Mouse (Mus musculus) lung, postnatal 0 days (tissue): Measurements from ENCODE around the gene Tuba1c. TPM values are rescaled to one million over a fixed set of nuclear protein-coding genes. Genes with fewer than 3 reads are reported as not detected.
"Not testable (repeated sequence)": the region's sequence is repeated elsewhere in the genome, so short reads cannot be mapped to it uniquely, and the experiment has no call there.

ENCODE experiments used
- ATAC-seq: fragments of 200-750 bp; cut with Nextera tagmentation; 2 replicates; pipeline ENCODE4 v1.8.0; 2017; ENCODE audit warnings: moderate library complexity
- DNase-seq: peaks from one replicate; pipeline ENCODE4 v3.0.0-alpha.2; 2016; ENCODE audit warnings: low spot score
- H3K27ac ChIP-seq: fragments of 300-500 bp; sonication (generic); 2 replicates; pipeline ENCODE4 v1.5.1; 2014; ENCODE audit warnings: antibody characterized with exemption, mild to moderate bottlenecking, low read length, mixed read lengths
- H3K27me3 ChIP-seq: fragments of 300-500 bp; sonication (generic); replicated peaks from 2 replicates; pipeline ENCODE4 v1.6.1; 2014; ENCODE audit warnings: low read length, mixed read lengths; ENCODE audit not compliant: insufficient read depth
- H3K36me3 ChIP-seq: fragments of 300-500 bp; sonication (generic); 2 replicates; pipeline ENCODE4 v1.6.1; 2014; ENCODE audit warnings: low read length, mixed read lengths; ENCODE audit not compliant: insufficient read depth
- H3K4me1 ChIP-seq: fragments of 300-500 bp; sonication (generic); 2 replicates; pipeline ENCODE4 v1.6.1; 2014; ENCODE audit warnings: antibody characterized with exemption, low read depth, low read length, mixed read lengths; ENCODE audit not compliant: insufficient read depth
- H3K4me2 ChIP-seq: fragments of 300-500 bp; sonication (generic); replicated peaks from 2 replicates; pipeline ENCODE4 v1.6.1; 2014; ENCODE audit warnings: low read depth, mild to moderate bottlenecking, low read length, moderate library complexity, mixed read lengths
- H3K4me3 ChIP-seq: fragments of 300-500 bp; sonication (generic); 2 replicates; pipeline ENCODE4 v1.5.1; 2014; ENCODE audit warnings: low read depth, low read length
- H3K9ac ChIP-seq: fragments of 300-500 bp; sonication (generic); replicated peaks from 2 replicates; pipeline ENCODE4 v1.6.1; 2014; ENCODE audit warnings: low read depth, mild to moderate bottlenecking
- H3K9me3 ChIP-seq: fragments of 300-500 bp; sonication (generic); 2 replicates; pipeline ENCODE4 v1.6.1; 2016; ENCODE audit warnings: low read length, mixed read lengths
- CTCF ChIP-seq: IDR thresholded peaks from 2 replicates; pipeline ENCODE4 v1.5.1; 2016; ENCODE audit warnings: antibody characterized with exemption, mild to moderate bottlenecking
- EP300 ChIP-seq: IDR thresholded peaks from 2 replicates; pipeline ENCODE4 v1.6.1; 2016; ENCODE audit warnings: antibody characterized with exemption, mild to moderate bottlenecking, control low read depth
- WGBS: fragments of 180-500 bp; shearing (Covaris S2); extraction: QIAGEN DNeasy Blood & Tissue Kit; methylation state at CpG from one replicate; pipeline ENCODE4 v1.1.7; 2014; 5-methylcytosine and 5-hydroxymethylcytosine counted together
- polyA plus RNA-seq: library from polyadenylated mRNA; unstranded; fragments of >200 nt; fragmentation: Nextera tagmentation; extraction: Ambion mirVana; gene quantifications from 2 replicates; pipeline ENCODE4 v1.2.1, GENCODE M21; 2015

The Tuba1c gene
- polyA plus RNA-seq, 1 experiment from 2014 or later = 45.1 TPM

GRCm38 (mm10) chr15:99074600-99075333, 45.1 kb downstream of the Tuba1c start:
- Histone ChIP-seq H3K27ac (peak overlapping the region; percentile 95), H3K4me1 (peaks cover 9% of the 10 kb centered on the region; the same call in 1 of the 2 replicates), H3K4me2 (peak overlapping the region; percentile 78), H3K27me3 (no peaks in the 10 kb centered on the region), H3K4me3 (peak overlapping the region; percentile 42), H3K9ac (peak overlapping the region; percentile 70), H3K36me3 (no peaks in the 10 kb centered on the region), H3K9me3 (no peaks in the 10 kb centered on the region)
- TF ChIP-seq EP300 (no peak), CTCF (no peak)
- ATAC-seq (peak; percentile 99), DNase-seq (peak; percentile 99)
- under 1% methylated on average over 44 of the region's 44 CpGs for WGBS

GRCm38 (mm10) chr15:99076011-99076410, 46.3 kb downstream of the Tuba1c start:
- ATAC-seq, H3K27me3 ChIP-seq, H3K36me3 ChIP-seq, H3K9ac ChIP-seq, H3K4me1 ChIP-seq, DNase-seq, H3K9me3 ChIP-seq, H3K4me2 ChIP-seq, H3K4me3 ChIP-seq, H3K27ac ChIP-seq: not testable (repeated sequence)
- WGBS = 98% methylated on average over 3 of the region's 3 CpGs

GRCm38 (mm10) chr15:99078181-99078910, 48.7 kb downstream of the Tuba1c start:
- DNase-seq = no peak
- no peaks in the 10 kb centered on the region for H3K27me3 ChIP-seq
- no peak overlapping the region for H3K4me2 ChIP-seq
- peaks cover 9% of the 10 kb centered on the region; the same call in 1 of the 2 replicates for H3K4me1 ChIP-seq
- H3K36me3 ChIP-seq = no peaks in the 10 kb centered on the region
- no peak overlapping the region for H3K9ac ChIP-seq
- H3K4me3 ChIP-seq = no peak overlapping the region
- no peaks in the 10 kb centered on the region for H3K9me3 ChIP-seq
- 65% methylated on average over 14 of the region's 15 CpGs for WGBS
- TF ChIP-seq CTCF (no peak), EP300 (no peak)
- no peak for ATAC-seq
- no peak overlapping the region for H3K27ac ChIP-seq

GRCm38 (mm10) chr15:99079804-99080203, 50.1 kb downstream of the Tuba1c start:
- H3K4me3 ChIP-seq = no peak overlapping the region
- 79% methylated on average over 3 of the region's 3 CpGs for WGBS
- H3K27me3 ChIP-seq = no peaks in the 10 kb centered on the region
- H3K4me1 ChIP-seq = peaks cover 5% of the 10 kb centered on the region; the same call in 1 of the 2 replicates
- no peak overlapping the region for H3K9ac ChIP-seq
- no peaks in the 10 kb centered on the region for H3K9me3 ChIP-seq
- ATAC-seq (no peak), DNase-seq (no peak)
- H3K36me3 ChIP-seq = no peaks in the 10 kb centered on the region
- no peak overlapping the region for H3K4me2 ChIP-seq
- no peak overlapping the region for H3K27ac ChIP-seq
- no peak for TF ChIP-seq EP300
- peak; percentile 3; the same call in 1 of the 2 replicates for TF ChIP-seq CTCF

- TF ChIP-seq EP300 (no peak), CTCF (no peak)
- no peak for ATAC-seq
- peaks cover 17% of the 10 kb centered on the region for H3K27me3 ChIP-seq
- no peak overlapping the region for H3K9ac ChIP-seq
- no peaks in the 10 kb centered on the region for H3K9me3 ChIP-seq
- WGBS = 96% methylated on average over 12 of the region's 12 CpGs
- H3K4me1 ChIP-seq = no peaks in the 10 kb centered on the region
- no peak overlapping the region for H3K4me3 ChIP-seq
- no peak for DNase-seq
- H3K27ac ChIP-seq = no peak overlapping the region
- no peaks in the 10 kb centered on the region for H3K36me3 ChIP-seq
- H3K4me2 ChIP-seq = no peak overlapping the region
Measured at GRCm38 (mm10) chr15:99082322-99082721, 52.6 kb downstream of the Tuba1c start.

GRCm38 (mm10) chr15:99082840-99083239, 53.1 kb downstream of the Tuba1c start:
- Histone ChIP-seq H3K27me3 (peaks cover 21% of the 10 kb centered on the region), H3K4me2 (no peak overlapping the region), H3K27ac (no peak overlapping the region), H3K9ac (no peak overlapping the region), H3K4me1 (no peaks in the 10 kb centered on the region), H3K36me3 (no peaks in the 10 kb centered on the region), H3K4me3 (no peak overlapping the region), H3K9me3 (no peaks in the 10 kb centered on the region)
- no peak for DNase-seq
- ATAC-seq = no peak
- no peak for TF ChIP-seq EP300
- no peak for TF ChIP-seq CTCF
- WGBS = 91% methylated on average over 16 of the region's 16 CpGs
